Mouse (Mus musculus): ENCODE measurements around the gene Slc41a2. TPM values are rescaled to one million over a fixed set of nuclear protein-coding genes. Genes with fewer than 3 reads are reported as not detected.

Slc41a2 gene
- 0.52 and 0.81 TPM in 2 replicates for polyA plus RNA-seq (2014; fragmentation: Nextera tagmentation; extraction: Ambion mirVana)

- Histone ChIP-seq H3K27ac (replicated peaks; ENCODE audit: low read depth, low read length) (no peak within 1 kb of the TSS), H3K36me3 (replicated peaks; ENCODE audit: control insufficient read depth, insufficient read depth, low read depth, low read length) (no peaks in the 10 kb centered on the region), H3K9ac (replicated peaks; ENCODE audit: low read length) (peak within 1 kb of the TSS; percentile 63), H3K4me3 (ENCODE audit: low read depth, low read length) (peak within 1 kb of the TSS; percentile 60), H3K27me3 (ENCODE audit: control insufficient read depth, insufficient read depth, low read length) (peaks cover 24% of the 10 kb centered on the region), H3K4me2 (ENCODE audit: low read depth, low read length) (peak within 1 kb of the TSS; percentile 98), H3K4me1 (ENCODE audit: control insufficient read depth, insufficient read depth, low read length) (no peaks in the 10 kb centered on the region), H3K9me3 (replicated peaks; ENCODE audit: control insufficient read depth, low read length) (no peaks in the 10 kb centered on the region)
- DNase-seq (ENCODE audit: low spot score) (peak; percentile 60), ATAC-seq (replicated peaks; ENCODE audit: insufficient number of reproducible peaks, low FRiP score, low TSS enrichment, low read depth) (peak; percentile 74)
- WGBS: 1% methylated on average over 59 of the region's 102 CpGs
Observed at GRCm38 (mm10) chr10:83337159-83337951, at the start of gene Slc41a2. Gene Slc41a2 (minus strand): TSS chr10:83337882.

- H3K27me3 ChIP-seq (ENCODE audit: control insufficient read depth, insufficient read depth, low read length): no peaks in the 10 kb centered on the region
- no peaks in the 10 kb centered on the region for H3K9me3 ChIP-seq (replicated peaks; ENCODE audit: control insufficient read depth, low read length)
- 95% methylated on average over 7 of the region's 7 CpGs for WGBS
- H3K27ac ChIP-seq (replicated peaks; ENCODE audit: low read depth, low read length): no peak overlapping the region
- no peak for ATAC-seq (replicated peaks; ENCODE audit: insufficient number of reproducible peaks, low FRiP score, low TSS enrichment, low read depth)
- no peak overlapping the region for H3K4me2 ChIP-seq (ENCODE audit: low read depth, low read length)
- no peaks in the 10 kb centered on the region for H3K36me3 ChIP-seq (replicated peaks; ENCODE audit: control insufficient read depth, insufficient read depth, low read depth, low read length)
- no peaks in the 10 kb centered on the region for H3K4me1 ChIP-seq (ENCODE audit: control insufficient read depth, insufficient read depth, low read length)
- DNase-seq (ENCODE audit: low spot score): no peak
- H3K4me3 ChIP-seq (ENCODE audit: low read depth, low read length): no peak overlapping the region
- H3K9ac ChIP-seq (replicated peaks; ENCODE audit: low read length): no peak overlapping the region
Observed at GRCm38 (mm10) chr10:83385330-83385910, 47.7 kb upstream of the Slc41a2 start.

GRCm38 (mm10) chr10:83384456-83385215 is 47.0 kb upstream of the Slc41a2 start:
- H3K9ac ChIP-seq (replicated peaks; ENCODE audit: low read length): no peak overlapping the region
- no peak overlapping the region for H3K27ac ChIP-seq (replicated peaks; ENCODE audit: low read depth, low read length)
- H3K4me2 ChIP-seq (ENCODE audit: low read depth, low read length): no peak overlapping the region
- no peak overlapping the region for H3K4me3 ChIP-seq (ENCODE audit: low read depth, low read length)
- 86% methylated on average over 8 of the region's 8 CpGs for WGBS
- H3K9me3 ChIP-seq (replicated peaks; ENCODE audit: control insufficient read depth, low read length): no peaks in the 10 kb centered on the region
- DNase-seq (ENCODE audit: low spot score) (no peak), ATAC-seq (replicated peaks; ENCODE audit: insufficient number of reproducible peaks, low FRiP score, low TSS enrichment, low read depth) (no peak)
- H3K36me3 ChIP-seq (replicated peaks; ENCODE audit: control insufficient read depth, insufficient read depth, low read depth, low read length): no peaks in the 10 kb centered on the region
- H3K4me1 ChIP-seq (ENCODE audit: control insufficient read depth, insufficient read depth, low read length): no peaks in the 10 kb centered on the region
- no peaks in the 10 kb centered on the region for H3K27me3 ChIP-seq (ENCODE audit: control insufficient read depth, insufficient read depth, low read length)

DNA sequence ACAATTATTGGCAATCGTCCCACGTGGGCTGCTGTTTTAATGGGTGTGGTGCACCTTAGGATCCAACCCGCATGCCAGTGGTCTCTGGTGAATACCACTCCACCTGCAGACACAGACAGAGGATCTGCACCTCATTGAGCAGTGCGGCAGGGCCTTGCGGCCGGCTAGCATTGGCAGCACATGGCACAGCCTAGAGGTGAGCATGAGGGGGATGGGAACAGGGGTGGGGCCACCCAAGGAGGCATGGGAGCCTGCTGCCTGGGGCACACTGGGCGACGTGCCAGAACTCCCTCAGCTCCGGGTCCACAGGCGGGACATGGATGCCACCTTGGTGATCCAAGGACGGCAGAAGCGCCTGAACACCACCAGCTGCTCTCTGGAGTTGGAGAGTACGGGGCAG is 46.2 kb upstream of the Slc41a2 start:
- WGBS: 96% methylated on average over 13 of the region's 13 CpGs
- no peaks in the 10 kb centered on the region for H3K4me1 ChIP-seq (ENCODE audit: control insufficient read depth, insufficient read depth, low read length)
- H3K36me3 ChIP-seq (replicated peaks; ENCODE audit: control insufficient read depth, insufficient read depth, low read depth, low read length): no peaks in the 10 kb centered on the region
- no peak overlapping the region for H3K4me2 ChIP-seq (ENCODE audit: low read depth, low read length)
- DNase-seq (ENCODE audit: low spot score): no peak
- ATAC-seq (replicated peaks; ENCODE audit: insufficient number of reproducible peaks, low FRiP score, low TSS enrichment, low read depth): no peak
- no peaks in the 10 kb centered on the region for H3K9me3 ChIP-seq (replicated peaks; ENCODE audit: control insufficient read depth, low read length)
- no peak overlapping the region for H3K9ac ChIP-seq (replicated peaks; ENCODE audit: low read length)
- no peak overlapping the region for H3K4me3 ChIP-seq (ENCODE audit: low read depth, low read length)
- no peaks in the 10 kb centered on the region for H3K27me3 ChIP-seq (ENCODE audit: control insufficient read depth, insufficient read depth, low read length)
- no peak overlapping the region for H3K27ac ChIP-seq (replicated peaks; ENCODE audit: low read depth, low read length)

DNA sequence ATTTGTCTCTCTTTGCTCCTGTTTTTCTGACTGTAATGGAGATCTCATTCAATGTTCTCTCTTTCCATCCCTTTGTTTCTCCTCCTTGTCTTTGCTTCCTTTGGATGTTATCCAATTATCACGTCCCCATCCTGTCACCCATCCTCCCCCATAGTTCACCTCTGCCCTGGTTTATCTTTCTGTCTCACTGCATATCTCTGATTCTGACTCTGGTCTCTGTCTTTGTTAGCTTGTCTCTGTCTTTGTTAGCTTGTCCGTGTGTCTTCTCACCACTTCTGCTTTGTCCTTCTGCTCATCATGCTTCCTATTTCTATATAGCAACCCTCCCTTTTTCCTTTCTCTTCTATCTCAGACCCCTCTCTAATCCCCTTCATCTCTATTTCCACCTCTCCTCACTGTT is 45.3 kb upstream of the Slc41a2 start:
- no peaks in the 10 kb centered on the region for H3K27me3 ChIP-seq (ENCODE audit: control insufficient read depth, insufficient read depth, low read length)
- H3K4me1 ChIP-seq (ENCODE audit: control insufficient read depth, insufficient read depth, low read length): no peaks in the 10 kb centered on the region
- H3K36me3 ChIP-seq (replicated peaks; ENCODE audit: control insufficient read depth, insufficient read depth, low read depth, low read length): no peaks in the 10 kb centered on the region
- ATAC-seq (replicated peaks; ENCODE audit: insufficient number of reproducible peaks, low FRiP score, low TSS enrichment, low read depth) (no peak), DNase-seq (ENCODE audit: low spot score) (no peak)
- H3K4me3 ChIP-seq (ENCODE audit: low read depth, low read length): no peak overlapping the region
- H3K9me3 ChIP-seq (replicated peaks; ENCODE audit: control insufficient read depth, low read length): no peaks in the 10 kb centered on the region
- H3K4me2 ChIP-seq (ENCODE audit: low read depth, low read length): no peak overlapping the region
- no peak overlapping the region for H3K27ac ChIP-seq (replicated peaks; ENCODE audit: low read depth, low read length)
- 81% methylated on average over 2 of the region's 2 CpGs for WGBS
- no peak overlapping the region for H3K9ac ChIP-seq (replicated peaks; ENCODE audit: low read length)

DNA sequence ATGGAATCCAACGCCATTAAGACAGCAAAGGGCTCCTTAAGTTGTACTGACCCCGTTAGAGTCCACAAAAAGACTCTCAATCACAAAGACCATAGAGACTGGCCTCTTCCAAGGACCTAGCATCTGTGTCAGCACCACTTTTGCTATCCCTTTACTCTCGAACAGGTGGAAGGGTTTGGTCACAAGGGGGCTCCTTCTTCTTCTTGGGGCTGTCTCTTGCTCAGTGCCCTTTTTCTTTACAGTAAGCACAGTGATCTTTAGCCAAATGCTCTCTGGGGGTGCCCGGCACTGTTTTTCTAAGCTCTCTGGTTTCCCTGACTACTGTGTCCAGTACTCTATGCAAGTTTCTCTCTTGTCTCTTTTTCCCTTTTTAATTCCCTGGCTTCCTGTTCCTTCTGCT is 44.8 kb upstream of the Slc41a2 start:
- DNase-seq (ENCODE audit: low spot score): no peak

DNA sequence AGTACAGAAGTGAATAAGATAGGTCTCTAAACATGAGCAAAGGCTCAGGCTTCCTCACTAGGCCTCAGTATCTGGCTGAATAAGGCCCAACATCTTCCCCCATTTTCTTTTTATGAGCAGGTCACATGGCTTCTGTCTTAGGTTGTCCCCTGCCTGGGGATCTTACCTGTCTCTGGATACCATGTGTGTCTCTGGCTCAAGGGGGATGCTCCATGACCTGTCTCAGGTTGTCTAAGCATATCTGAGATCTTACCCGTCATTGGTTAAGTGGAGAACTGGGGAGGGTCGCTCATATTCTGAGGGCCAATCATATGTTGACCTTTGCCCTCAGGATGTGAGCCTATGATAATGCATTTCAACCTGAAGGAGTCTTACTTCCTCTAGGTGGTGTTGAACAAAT is 42.8 kb upstream of the Slc41a2 start:
- Histone ChIP-seq H3K9ac (replicated peaks; ENCODE audit: low read length) (no peak overlapping the region), H3K4me3 (ENCODE audit: low read depth, low read length) (no peak overlapping the region), H3K4me1 (ENCODE audit: control insufficient read depth, insufficient read depth, low read length) (no peaks in the 10 kb centered on the region), H3K9me3 (replicated peaks; ENCODE audit: control insufficient read depth, low read length) (no peaks in the 10 kb centered on the region), H3K27ac (replicated peaks; ENCODE audit: low read depth, low read length) (no peak overlapping the region), H3K4me2 (ENCODE audit: low read depth, low read length) (no peak overlapping the region), H3K27me3 (ENCODE audit: control insufficient read depth, insufficient read depth, low read length) (no peaks in the 10 kb centered on the region), H3K36me3 (replicated peaks; ENCODE audit: control insufficient read depth, insufficient read depth, low read depth, low read length) (no peaks in the 10 kb centered on the region)
- no peak for DNase-seq (ENCODE audit: low spot score)
- ATAC-seq (replicated peaks; ENCODE audit: insufficient number of reproducible peaks, low FRiP score, low TSS enrichment, low read depth): no peak
- WGBS: 92% methylated on average over 2 of the region's 2 CpGs

More for the DNA sequence above, 44.8 kb upstream of the Slc41a2 start:
- H3K9me3 ChIP-seq (replicated peaks; ENCODE audit: control insufficient read depth, low read length): no peaks in the 10 kb centered on the region
- WGBS: 90% methylated on average over 4 of the region's 4 CpGs
- H3K4me3 ChIP-seq (ENCODE audit: low read depth, low read length): no peak overlapping the region
- no peaks in the 10 kb centered on the region for H3K36me3 ChIP-seq (replicated peaks; ENCODE audit: control insufficient read depth, insufficient read depth, low read depth, low read length)
- H3K4me1 ChIP-seq (ENCODE audit: control insufficient read depth, insufficient read depth, low read length): no peaks in the 10 kb centered on the region
- H3K9ac ChIP-seq (replicated peaks; ENCODE audit: low read length): no peak overlapping the region
- H3K4me2 ChIP-seq (ENCODE audit: low read depth, low read length): no peak overlapping the region
- ATAC-seq (replicated peaks; ENCODE audit: insufficient number of reproducible peaks, low FRiP score, low TSS enrichment, low read depth): no peak
- H3K27ac ChIP-seq (replicated peaks; ENCODE audit: low read depth, low read length): no peak overlapping the region
- no peaks in the 10 kb centered on the region for H3K27me3 ChIP-seq (ENCODE audit: control insufficient read depth, insufficient read depth, low read length)
